Mouse (Mus musculus) midbrain, embryonic 13.5 days (tissue): ENCODE results near the gene Ccr1l1. TPM values are rescaled to one million over a fixed set of nuclear protein-coding genes. Genes with fewer than 3 reads are reported as not detected.
"Not testable (repeated sequence)": the region's sequence is repeated elsewhere in the genome, so short reads cannot be mapped to it uniquely, and the experiment has no call there.

Source experiments
- ATAC-seq: fragments of 200-750 bp; cut with Nextera tagmentation; 2 replicates; pipeline ENCODE4 v1.8.0; 2017; ENCODE audit warnings: mild to moderate bottlenecking, moderate TSS enrichment, moderate library complexity
- H3K27ac ChIP-seq: fragments of 300-500 bp; sonication (generic); 2 replicates; pipeline ENCODE4 v1.5.1; 2015; ENCODE audit warnings: inconsistent platforms, mild to moderate bottlenecking, moderate library complexity
- H3K27me3 ChIP-seq: fragments of 300-500 bp; sonication (generic); 2 replicates; pipeline ENCODE4 v1.6.1; 2015; ENCODE audit warnings: mild to moderate bottlenecking, inconsistent platforms
- H3K36me3 ChIP-seq: fragments of 300-500 bp; sonication (generic); 2 replicates; pipeline ENCODE4 v1.6.1; 2015; ENCODE audit warnings: mild to moderate bottlenecking, inconsistent platforms
- H3K4me1 ChIP-seq: fragments of 300-500 bp; sonication (generic); replicated peaks from 2 replicates; pipeline ENCODE4 v1.6.1; 2015; ENCODE audit warnings: inconsistent platforms
- H3K4me2 ChIP-seq: fragments of 300-500 bp; sonication (generic); replicated peaks from 2 replicates; pipeline ENCODE4 v1.6.1; 2015; ENCODE audit warnings: moderate library complexity, mild to moderate bottlenecking, inconsistent platforms
- H3K4me3 ChIP-seq: fragments of 300-500 bp; sonication (generic); replicated peaks from 2 replicates; pipeline ENCODE4 v1.5.1; 2015; ENCODE audit warnings: mild to moderate bottlenecking, inconsistent platforms
- H3K9ac ChIP-seq: fragments of 300-500 bp; sonication (generic); replicated peaks from 2 replicates; pipeline ENCODE4 v1.6.1; 2015; ENCODE audit warnings: mild to moderate bottlenecking, inconsistent platforms
- H3K9me3 ChIP-seq: fragments of 300-500 bp; sonication (generic); 2 replicates; pipeline ENCODE4 v1.6.1; 2016; ENCODE audit warnings: mild to moderate bottlenecking, inconsistent platforms
- WGBS: fragments of 180-500 bp; shearing (Covaris S2); methylation state at CpG from one replicate; pipeline ENCODE4 v1.1.7; 2015; 5-methylcytosine and 5-hydroxymethylcytosine counted together
- polyA plus RNA-seq: library from polyadenylated mRNA; unstranded; fragments of >200 nt; fragmentation: Nextera tagmentation; extraction: Ambion mirVana; gene quantifications from 2 replicates; pipeline ENCODE4 v1.2.1, GENCODE M21; 2015

Ccr1l1 gene
- polyA plus RNA-seq, 1 experiment from 2014 or later = not detected

- Histone ChIP-seq H3K27me3 (no peaks in the 10 kb centered on the region), H3K4me2 (no peak overlapping the region), H3K27ac (no peak overlapping the region), H3K9ac (no peak overlapping the region), H3K9me3 (no peaks in the 10 kb centered on the region), H3K4me1 (no peaks in the 10 kb centered on the region), H3K4me3 (no peak overlapping the region), H3K36me3 (no peaks in the 10 kb centered on the region)
- no peak for ATAC-seq
Measured at GRCm38 (mm10) chr9:123984943-123985342, 6.7 kb upstream of the Ccr1l1 start.

- no peak overlapping the region for H3K9ac ChIP-seq
- H3K27ac ChIP-seq = no peak overlapping the region
- ATAC-seq = no peak
- WGBS = 87% methylated on average over 1 of the region's 1 CpGs
- no peak overlapping the region for H3K4me2 ChIP-seq
- no peaks in the 10 kb centered on the region for H3K4me1 ChIP-seq
- no peak overlapping the region for H3K4me3 ChIP-seq
- H3K27me3 ChIP-seq = no peaks in the 10 kb centered on the region
- H3K9me3 ChIP-seq = no peaks in the 10 kb centered on the region
- no peaks in the 10 kb centered on the region for H3K36me3 ChIP-seq
Measured at GRCm38 (mm10) chr9:123982720-123983119, 4.5 kb upstream of the Ccr1l1 start.

GRCm38 (mm10) chr9:123981909-123982308, 3.7 kb upstream of the Ccr1l1 start:
- Histone ChIP-seq H3K27ac (no peak overlapping the region), H3K27me3 (no peaks in the 10 kb centered on the region), H3K36me3 (no peaks in the 10 kb centered on the region), H3K4me2 (no peak overlapping the region), H3K4me1 (no peaks in the 10 kb centered on the region), H3K4me3 (no peak overlapping the region), H3K9ac (no peak overlapping the region), H3K9me3 (no peaks in the 10 kb centered on the region)
- ATAC-seq = no peak
- WGBS = 74% methylated on average over 4 of the region's 4 CpGs

- H3K9me3 ChIP-seq, H3K36me3 ChIP-seq, ATAC-seq, H3K4me3 ChIP-seq, H3K9ac ChIP-seq, H3K4me1 ChIP-seq, H3K27ac ChIP-seq, H3K27me3 ChIP-seq, H3K4me2 ChIP-seq: not testable (repeated sequence)
- no CpG with 5 or more reads among the region's 3 CpGs for WGBS
Measured at GRCm38 (mm10) chr9:123980858-123981475, 2.8 kb upstream of the Ccr1l1 start.

GRCm38 (mm10) chr9:123976876-123977663, 1.1 kb downstream of the Ccr1l1 start:
- 87% methylated on average over 9 of the region's 9 CpGs for WGBS
- Histone ChIP-seq H3K9me3 (no peaks in the 10 kb centered on the region), H3K36me3 (no peaks in the 10 kb centered on the region), H3K4me3 (no peak overlapping the region), H3K4me1 (no peaks in the 10 kb centered on the region), H3K27ac (no peak overlapping the region), H3K27me3 (no peaks in the 10 kb centered on the region), H3K9ac (no peak overlapping the region), H3K4me2 (no peak overlapping the region)
- no peak for ATAC-seq

GRCm38 (mm10) chr9:123975630-123976029, 2.6 kb downstream of the Ccr1l1 start:
- Histone ChIP-seq H3K27ac (no peak overlapping the region), H3K9me3 (no peaks in the 10 kb centered on the region), H3K36me3 (no peaks in the 10 kb centered on the region), H3K4me3 (no peak overlapping the region), H3K9ac (no peak overlapping the region), H3K4me1 (no peaks in the 10 kb centered on the region), H3K27me3 (no peaks in the 10 kb centered on the region), H3K4me2 (no peak overlapping the region)
- WGBS = 77% methylated on average over 2 of the region's 2 CpGs
- no peak for ATAC-seq

- Histone ChIP-seq H3K27ac (no peak within 1 kb of the TSS), H3K4me2 (no peak within 1 kb of the TSS), H3K27me3 (no peaks in the 10 kb centered on the region), H3K9ac (no peak within 1 kb of the TSS), H3K4me1 (no peaks in the 10 kb centered on the region), H3K4me3 (no peak within 1 kb of the TSS), H3K36me3 (no peaks in the 10 kb centered on the region), H3K9me3 (no peaks in the 10 kb centered on the region)
- ATAC-seq = no peak
- WGBS = 83% methylated on average over 1 of the region's 1 CpGs
Measured at GRCm38 (mm10) chr9:123968290-123968912, 9.8 kb downstream of the Ccr1l1 start, which contains the start of gene Ccr1. Ccr1 (minus strand) TSS chr9:123968692.

- H3K4me2 ChIP-seq, H3K27ac ChIP-seq, H3K36me3 ChIP-seq, H3K9me3 ChIP-seq, H3K9ac ChIP-seq, H3K4me1 ChIP-seq, H3K4me3 ChIP-seq, ATAC-seq, H3K27me3 ChIP-seq: not testable (repeated sequence)
- 91% methylated on average over 1 of the region's 4 CpGs for WGBS
Measured at GRCm38 (mm10) chr9:123966858-123967495, 11.2 kb downstream of the Ccr1l1 start.

- no peak overlapping the region for H3K27ac ChIP-seq
- H3K9me3 ChIP-seq = no peaks in the 10 kb centered on the region
- 87% methylated on average over 3 of the region's 3 CpGs for WGBS
- H3K27me3 ChIP-seq = no peaks in the 10 kb centered on the region
- H3K36me3 ChIP-seq = no peaks in the 10 kb centered on the region
- H3K4me1 ChIP-seq = no peaks in the 10 kb centered on the region
- no peak for ATAC-seq
- no peak overlapping the region for H3K9ac ChIP-seq
- H3K4me3 ChIP-seq = no peak overlapping the region
- H3K4me2 ChIP-seq = no peak overlapping the region
Measured at GRCm38 (mm10) chr9:123964776-123965175, 13.4 kb downstream of the Ccr1l1 start.

GRCm38 (mm10) chr9:123960161-123960560, 18.0 kb downstream of the Ccr1l1 start:
- Histone ChIP-seq H3K9ac (no peak overlapping the region), H3K36me3 (no peaks in the 10 kb centered on the region), H3K4me1 (no peaks in the 10 kb centered on the region), H3K27me3 (no peaks in the 10 kb centered on the region), H3K4me3 (no peak overlapping the region), H3K27ac (no peak overlapping the region), H3K4me2 (no peak overlapping the region), H3K9me3 (no peaks in the 10 kb centered on the region)
- WGBS = 91% methylated on average over 1 of the region's 1 CpGs
- no peak for ATAC-seq

GRCm38 (mm10) chr9:123957911-123958413, 20.2 kb downstream of the Ccr1l1 start:
- Histone ChIP-seq H3K4me3 (no peak overlapping the region), H3K27me3 (no peaks in the 10 kb centered on the region), H3K9me3 (no peaks in the 10 kb centered on the region), H3K4me2 (no peak overlapping the region), H3K27ac (no peak overlapping the region), H3K36me3 (no peaks in the 10 kb centered on the region), H3K4me1 (no peaks in the 10 kb centered on the region), H3K9ac (no peak overlapping the region)
- 78% methylated on average over 3 of the region's 3 CpGs for WGBS
- ATAC-seq = no peak

- H3K4me2 ChIP-seq = no peak overlapping the region
- no peaks in the 10 kb centered on the region for H3K9me3 ChIP-seq
- ATAC-seq = no peak
- H3K36me3 ChIP-seq = no peaks in the 10 kb centered on the region
- H3K9ac ChIP-seq = no peak overlapping the region
- 81% methylated on average over 1 of the region's 1 CpGs for WGBS
- H3K27ac ChIP-seq = no peak overlapping the region
- no peak overlapping the region for H3K4me3 ChIP-seq
- H3K4me1 ChIP-seq = no peaks in the 10 kb centered on the region
- no peaks in the 10 kb centered on the region for H3K27me3 ChIP-seq
Measured at GRCm38 (mm10) chr9:123956892-123957291, 21.3 kb downstream of the Ccr1l1 start.
